ENCODE assay signal across 8 mouse cellular contexts in the genomic region with DNA sequence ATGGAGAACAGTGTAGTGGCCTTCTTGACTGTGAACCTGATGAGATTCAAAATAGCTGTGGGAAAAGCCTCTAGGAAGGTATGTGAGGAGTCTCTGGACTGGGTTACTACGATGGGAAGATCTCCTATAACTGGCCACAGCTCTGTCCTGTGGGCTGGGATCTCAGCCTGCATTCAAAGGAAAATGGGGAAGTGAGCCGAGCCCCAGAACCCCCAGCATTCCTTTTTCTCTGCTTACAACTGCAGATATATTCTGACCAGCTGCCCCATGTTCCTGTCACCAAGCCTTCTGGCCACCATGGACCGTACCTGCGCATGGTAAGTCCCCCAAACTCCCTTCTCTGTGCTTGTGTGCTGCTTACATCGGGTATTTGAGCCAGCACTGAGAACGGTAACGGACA. TPM values are rescaled to one million over a fixed set of nuclear protein-coding genes. Genes with fewer than 3 reads are reported as not detected.
DNase-seq lines count a peak whose midpoint lies in the region; ATAC-seq and TF ChIP-seq lines count a peak whose summit lies in the region.

TSS of gene Ntpcr (plus strand) at position 218 of the 400 bp plus-strand sequence.

- no peak within 1 kb of the TSS for H3K27ac ChIP-seq in kidney, adult 2 months (ENCODE audit: insufficient read depth, low read depth, low read length)
- H3K27ac ChIP-seq in intestine, embryonic 15.5 days = no peak within 1 kb of the TSS

- no peak within 1 kb of the TSS for H3K9ac ChIP-seq in intestine, embryonic 15.5 days

- no peak within 1 kb of the TSS for H3K4me3 ChIP-seq in kidney, adult 2 months (ENCODE audit: insufficient read depth, low read depth, low read length)
- no peak within 1 kb of the TSS for H3K4me3 ChIP-seq in intestine, embryonic 15.5 days (replicated peaks)

- no peaks in the 10 kb centered on the region for H3K36me3 ChIP-seq in kidney, adult 2 months (ENCODE audit: control insufficient read depth, insufficient read depth, low read length)
- H3K36me3 ChIP-seq in intestine, embryonic 15.5 days = no peaks in the 10 kb centered on the region

- no peak for TF ChIP-seq CTCF in kidney, adult 2 months (conservative IDR thresholded peaks at IDR 0.05; ENCODE audit: insufficient read depth, insufficient read length, low read depth, low read length)

- 0 out of 2 replicates have a peak, but pooled peaks cover 2% of the 10 kb centered on the region for H3K4me1 ChIP-seq in kidney, adult 2 months (ENCODE audit: control insufficient read depth, insufficient read depth, low read length)
- peaks cover 7% of the 10 kb centered on the region; the same call in 1 of the 2 replicates for H3K4me1 ChIP-seq in intestine, embryonic 15.5 days (replicated peaks)

- ATAC-seq in intestine, embryonic 15.5 days = no peak
- no peak for ATAC-seq in megakaryocyte progenitor cell, adult 5-6 weeks (replicated peaks; ENCODE audit: poor library complexity)

- H3K27me3 ChIP-seq in kidney, adult 2 months (replicated peaks; ENCODE audit: control insufficient read depth, insufficient read depth, low read length) = no peaks in the 10 kb centered on the region
- no peaks in the 10 kb centered on the region for H3K27me3 ChIP-seq in intestine, embryonic 15.5 days (replicated peaks)

- no peaks in the 10 kb centered on the region for H3K9me3 ChIP-seq in intestine, embryonic 15.5 days

- H3K4me2 ChIP-seq in intestine, embryonic 15.5 days (replicated peaks) = no peak within 1 kb of the TSS

- DNase-seq in kidney, adult 2 months = no peak
- DNase-seq in kidney, adult 18-20 months = no peak
- no peak for DNase-seq in adrenal gland, postnatal 25 days
- DNase-seq in gastrocnemius, postnatal 4 days (ENCODE audit: low spot score in 2 of 2) = no peak
- no peak for DNase-seq in spleen, postnatal 10 days (ENCODE audit: low spot score in 2 of 2)
- no peak for DNase-seq in urinary bladder, postnatal 36 days (ENCODE audit: low spot score in 2 of 2)

- WGBS in kidney, adult 2 months = 73% methylated on average over 7 of the region's 7 CpGs
- 78% methylated on average over 7 of the region's 7 CpGs for WGBS in intestine, embryonic 15.5 days

- no peak for TF ChIP-seq POLR2A in kidney, adult 2 months (IDR thresholded peaks at IDR 0.05; ENCODE audit: low read depth, low read length)

RNA-seq across cellular contexts. Expression of gene Ntpcr, which starts in this region (rescaled TPM):
- polyA plus RNA-seq in kidney, adult 2 months (2012; rRNA removed) = 23.4 and 27.6 TPM in 2 replicates
- 16.1 and 25.7 TPM in 2 replicates for total RNA-seq in adrenal gland, postnatal 25 days (2021)
- total RNA-seq in gastrocnemius, postnatal 4 days (2021) = 10 to 100 TPM; 23.2 to 24.5 TPM
- polyA plus RNA-seq in intestine, embryonic 15.5 days (2015; fragmentation: Nextera tagmentation; extraction: Ambion mirVana) = 27.7 and 31.2 TPM in 2 replicates
- total RNA-seq in megakaryocyte progenitor cell, adult 5-6 weeks (2015) = 50.4 and 51.5 TPM in 2 replicates
- 26.9 and 31.3 TPM in 2 replicates for total RNA-seq in megakaryocyte progenitor cell, adult 5-6 weeks (2017)
